Mouse (Mus musculus) midbrain, embryonic 11.5 days (tissue): ENCODE measurements around the gene Dedd2. TPM values are rescaled to one million over a fixed set of nuclear protein-coding genes. Genes with fewer than 3 reads are reported as not detected.

Experiments used
- ATAC-seq: fragments of 200-750 bp; cut with Nextera tagmentation; 2 replicates; pipeline ENCODE4 v1.8.0; 2017; ENCODE audit warnings: moderate TSS enrichment, moderate library complexity; ENCODE audit not compliant: low FRiP score
- DNase-seq: peaks from one replicate; pipeline ENCODE4 v3.0.0; 2015; ENCODE audit warnings: low spot score; ENCODE audit errors: missing footprints
- H3K27ac ChIP-seq: fragments of 300-500 bp; sonication (generic); 2 replicates; pipeline ENCODE4 v1.5.1; 2014; ENCODE audit warnings: low read depth, low read length
- H3K27me3 ChIP-seq: fragments of 300-500 bp; sonication (generic); 2 replicates; pipeline ENCODE4 v1.6.1; 2014; ENCODE audit warnings: mild to moderate bottlenecking, low read length, moderate library complexity, mixed read lengths; ENCODE audit not compliant: control insufficient read depth, insufficient read depth
- H3K36me3 ChIP-seq: fragments of 300-500 bp; sonication (generic); 2 replicates; pipeline ENCODE4 v1.6.1; 2014; ENCODE audit warnings: mild to moderate bottlenecking, low read length, moderate library complexity, mixed read lengths; ENCODE audit not compliant: control insufficient read depth, insufficient read depth
- H3K4me1 ChIP-seq: fragments of 300-500 bp; sonication (generic); 2 replicates; pipeline ENCODE4 v1.6.1; 2014; ENCODE audit warnings: low read length; ENCODE audit not compliant: control insufficient read depth, insufficient read depth
- H3K4me2 ChIP-seq: fragments of 300-500 bp; sonication (generic); 2 replicates; pipeline ENCODE4 v1.6.1; 2014; ENCODE audit warnings: mild to moderate bottlenecking, moderate library complexity
- H3K4me3 ChIP-seq: fragments of 300-500 bp; sonication (generic); 2 replicates; pipeline ENCODE4 v1.5.1; 2014; ENCODE audit warnings: low read depth, low read length
- H3K9ac ChIP-seq: fragments of 300-500 bp; sonication (generic); 2 replicates; pipeline ENCODE4 v1.6.1; 2014; ENCODE audit warnings: low read length
- H3K9me3 ChIP-seq: fragments of 300-500 bp; sonication (generic); 2 replicates; pipeline ENCODE4 v1.6.1; 2016; ENCODE audit warnings: low read length; ENCODE audit not compliant: control insufficient read depth
- WGBS: fragments of 180-500 bp; shearing (Covaris S2); extraction: QIAGEN DNeasy Blood & Tissue Kit; methylation state at CpG from one replicate; pipeline ENCODE4 v1.1.7; 2014; 5-methylcytosine and 5-hydroxymethylcytosine counted together
- polyA plus RNA-seq: library from polyadenylated mRNA; unstranded; fragments of >200 nt; fragmentation: Nextera tagmentation; extraction: Ambion mirVana; gene quantifications from 2 replicates; pipeline ENCODE4 v1.2.1, GENCODE M21; 2014

Gene Dedd2
- polyA plus RNA-seq, 1 experiment from 2014 or later: 7.7 TPM

- no peaks in the 10 kb centered on the region for H3K36me3 ChIP-seq
- peak overlapping the region; percentile 91 for H3K27ac ChIP-seq
- peak overlapping the region; percentile 80 for H3K4me2 ChIP-seq
- ATAC-seq: peak; percentile 84
- H3K9me3 ChIP-seq: no peaks in the 10 kb centered on the region
- H3K27me3 ChIP-seq: peaks cover 40% of the 10 kb centered on the region
- peak overlapping the region; percentile 53 for H3K4me3 ChIP-seq
- peak overlapping the region; percentile 85 for H3K9ac ChIP-seq
- DNase-seq: peak; percentile 97
- WGBS: under 1% methylated on average over 56 of the region's 56 CpGs
- H3K4me1 ChIP-seq: peaks cover 41% of the 10 kb centered on the region
These were observed 41.4 kb downstream of the Dedd2 start for GRCm38 (mm10) chr7:25178787-25179605.

- Histone ChIP-seq H3K27me3 (peaks cover 38% of the 10 kb centered on the region), H3K4me2 (peak overlapping the region; percentile 80), H3K4me3 (peak overlapping the region; percentile 53), H3K9ac (peak overlapping the region; percentile 85), H3K36me3 (no peaks in the 10 kb centered on the region), H3K9me3 (no peaks in the 10 kb centered on the region), H3K27ac (peak overlapping the region; percentile 91), H3K4me1 (peaks cover 48% of the 10 kb centered on the region)
- WGBS: 1% methylated on average over 17 of the region's 17 CpGs
- no peak for ATAC-seq
- DNase-seq: peak; percentile 90
These were observed 42.1 kb downstream of the Dedd2 start for GRCm38 (mm10) chr7:25178317-25178716.

GRCm38 (mm10) chr7:25174343-25174742, 46.1 kb downstream of the Dedd2 start:
- no peaks in the 10 kb centered on the region for H3K36me3 ChIP-seq
- 40% methylated on average over 11 of the region's 11 CpGs for WGBS
- H3K4me2 ChIP-seq: peak overlapping the region; percentile 30; the same call in 1 of the 2 replicates
- ATAC-seq (peak; percentile 67), DNase-seq (peak; percentile 88)
- peak overlapping the region; percentile 24 for H3K9ac ChIP-seq
- no peak overlapping the region for H3K4me3 ChIP-seq
- H3K27me3 ChIP-seq: peaks cover 7% of the 10 kb centered on the region
- H3K4me1 ChIP-seq: peaks cover 44% of the 10 kb centered on the region
- no peaks in the 10 kb centered on the region for H3K9me3 ChIP-seq
- peak overlapping the region; percentile 75 for H3K27ac ChIP-seq

DNA sequence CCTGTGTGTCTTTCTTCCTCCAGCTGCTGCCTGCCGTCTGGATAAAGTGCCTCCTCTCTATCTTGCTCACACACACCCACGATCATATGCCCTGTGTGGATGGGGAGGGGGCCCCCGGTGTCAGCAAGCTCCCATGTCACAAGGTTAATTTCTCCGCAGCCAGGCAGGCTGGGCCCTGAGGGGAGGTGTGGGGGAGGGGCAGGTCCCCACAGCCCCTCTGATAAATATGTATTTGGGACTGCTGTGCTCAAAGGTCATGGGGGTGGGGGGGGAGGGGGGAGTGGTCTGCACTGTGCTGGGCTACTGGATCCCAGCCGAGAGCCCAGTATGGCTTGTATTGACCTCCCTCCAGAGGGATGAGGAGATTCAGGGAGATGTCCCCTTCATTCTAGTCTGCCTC, 47.7 kb downstream of the Dedd2 start:
- ATAC-seq (peak; percentile 65), DNase-seq (no peak)
- Histone ChIP-seq H3K9me3 (no peaks in the 10 kb centered on the region), H3K4me1 (peaks cover 36% of the 10 kb centered on the region), H3K4me3 (no peak overlapping the region), H3K27ac (peak overlapping the region; percentile 75), H3K36me3 (no peaks in the 10 kb centered on the region), H3K4me2 (no peak overlapping the region; the same call in 1 of the 2 replicates), H3K9ac (peak overlapping the region; percentile 14), H3K27me3 (peaks cover 6% of the 10 kb centered on the region)
- WGBS: 32% methylated on average over 5 of the region's 5 CpGs

DNA sequence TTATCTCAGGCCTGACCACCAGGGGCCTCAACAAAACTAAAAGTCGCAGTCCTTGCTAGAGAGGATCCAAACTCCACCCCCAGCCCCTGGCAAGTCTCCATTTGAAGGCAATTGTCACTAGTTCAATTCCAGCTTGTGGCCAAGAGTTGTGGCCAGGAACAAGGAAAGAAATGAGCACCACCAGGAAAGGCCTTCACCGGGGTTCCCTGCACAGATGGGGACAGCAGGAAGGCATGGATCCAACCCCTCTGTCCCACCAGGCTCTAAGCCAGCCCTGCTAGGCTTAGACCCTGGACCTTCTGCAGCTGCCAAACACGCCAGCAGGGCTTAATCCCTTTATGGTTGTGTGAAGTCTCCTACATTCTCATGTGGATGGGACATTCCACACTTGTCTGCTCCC, 49.8 kb downstream of the Dedd2 start:
- WGBS: 35% methylated on average over 3 of the region's 3 CpGs
- Histone ChIP-seq H3K4me2 (no peak overlapping the region), H3K27me3 (no peaks in the 10 kb centered on the region; the same call in 1 of the 2 replicates), H3K36me3 (no peaks in the 10 kb centered on the region), H3K9me3 (no peaks in the 10 kb centered on the region), H3K9ac (no peak overlapping the region), H3K27ac (no peak overlapping the region), H3K4me3 (no peak overlapping the region), H3K4me1 (peaks cover 29% of the 10 kb centered on the region)
- ATAC-seq: no peak
- DNase-seq: no peak

DNA sequence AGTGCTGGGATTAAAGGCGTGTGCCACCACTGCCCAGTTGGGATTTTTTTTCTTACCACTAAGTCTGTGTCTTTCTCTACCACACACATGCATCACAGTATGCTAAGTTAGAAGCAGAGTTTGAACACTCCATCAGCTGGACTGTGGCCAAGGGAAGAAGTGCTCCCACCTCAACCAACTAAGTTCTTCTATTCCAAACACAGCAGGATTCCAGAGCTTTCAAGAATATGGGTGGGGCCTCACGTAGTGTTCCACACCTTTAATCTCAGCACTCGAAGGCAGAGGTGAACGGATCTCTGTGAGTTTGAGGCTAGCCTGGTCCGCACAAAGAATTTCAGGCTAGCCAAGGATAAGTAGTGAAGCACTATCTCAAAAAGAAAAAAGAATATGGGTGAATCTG, 54.3 kb downstream of the Dedd2 start:
- H3K9ac ChIP-seq: no peak overlapping the region
- H3K27ac ChIP-seq: no peak overlapping the region
- H3K4me3 ChIP-seq: no peak overlapping the region
- no peaks in the 10 kb centered on the region for H3K9me3 ChIP-seq
- 86% methylated on average over 5 of the region's 5 CpGs for WGBS
- no peak for DNase-seq
- H3K4me1 ChIP-seq: 0 out of 2 replicates have a peak, but pooled peaks cover 2% of the 10 kb centered on the region
- H3K36me3 ChIP-seq: no peaks in the 10 kb centered on the region
- H3K27me3 ChIP-seq: no peaks in the 10 kb centered on the region; the same call in 1 of the 2 replicates
- no peak overlapping the region for H3K4me2 ChIP-seq
- no peak for ATAC-seq

GRCm38 (mm10) chr7:25156158-25156648, 64.2 kb downstream of the Dedd2 start:
- Histone ChIP-seq H3K4me2 (peak overlapping the region; percentile 39; the same call in 1 of the 2 replicates), H3K27me3 (0 out of 2 replicates have a peak, but pooled peaks cover 2% of the 10 kb centered on the region), H3K9ac (0 out of 2 replicates have a peak overlapping the region, but pooled peaks have one; percentile 16), H3K4me1 (peaks cover 48% of the 10 kb centered on the region), H3K9me3 (no peaks in the 10 kb centered on the region), H3K27ac (no peak overlapping the region), H3K4me3 (no peak overlapping the region), H3K36me3 (no peaks in the 10 kb centered on the region)
- ATAC-seq (no peak), DNase-seq (no peak)
- 35% methylated on average over 14 of the region's 14 CpGs for WGBS

DNA sequence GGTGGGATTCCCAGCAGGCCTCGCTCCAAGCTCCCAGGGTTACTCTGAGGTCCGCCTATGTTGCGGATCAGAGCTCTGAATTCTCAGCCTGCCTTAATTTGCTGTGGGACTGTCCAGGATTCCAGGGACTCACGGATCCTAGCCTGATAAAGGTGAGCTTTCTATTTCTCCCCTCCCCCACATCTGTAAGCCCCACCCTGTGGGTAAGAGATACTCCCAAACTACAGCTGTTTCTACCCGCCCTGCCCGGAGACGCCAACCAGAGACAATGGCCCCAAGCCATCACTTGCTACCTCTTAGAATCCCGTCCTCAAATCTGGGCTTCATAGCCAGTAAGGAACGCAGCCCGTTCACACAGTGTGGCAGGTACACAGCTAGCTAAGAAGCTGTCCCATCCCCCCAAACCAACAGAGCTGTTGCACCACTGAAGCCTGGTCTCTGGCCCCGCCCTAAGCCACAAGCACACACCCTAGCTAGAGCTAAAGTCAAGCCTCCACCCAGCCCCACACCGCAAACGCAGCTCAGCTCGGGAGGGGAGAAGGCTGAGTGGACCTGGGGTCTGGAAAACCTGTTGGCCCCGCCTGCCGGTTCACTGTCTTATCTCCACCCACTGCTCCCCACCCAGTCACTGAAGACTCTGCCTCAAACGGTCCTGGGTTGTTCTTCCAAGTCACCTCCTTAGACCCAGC, 64.8 kb downstream of the Dedd2 start:
- ATAC-seq (no peak), DNase-seq (no peak)
- H3K9me3 ChIP-seq: no peaks in the 10 kb centered on the region
- no peak overlapping the region for H3K4me3 ChIP-seq
- WGBS: 7% methylated on average over 17 of the region's 17 CpGs
- no peak overlapping the region; the same call in 1 of the 2 replicates for H3K27ac ChIP-seq
- H3K27me3 ChIP-seq: 0 out of 2 replicates have a peak, but pooled peaks cover 2% of the 10 kb centered on the region
- H3K4me2 ChIP-seq: peak overlapping the region; percentile 39; the same call in 1 of the 2 replicates
- H3K4me1 ChIP-seq: peaks cover 54% of the 10 kb centered on the region
- no peaks in the 10 kb centered on the region for H3K36me3 ChIP-seq
- peak overlapping the region; percentile 39 for H3K9ac ChIP-seq
